Mouse (Mus musculus) left cerebral cortex, adult 18-20 months (tissue): ENCODE data around the gene Lcn6. TPM values are rescaled to one million over a fixed set of nuclear protein-coding genes. Genes with fewer than 3 reads are reported as not detected.
A peak's percentile ranks its signal among the peaks of the same experiment; 100 is the strongest.
"Not testable (repeated sequence)": the region's sequence is repeated elsewhere in the genome, so short reads cannot be mapped to it uniquely, and the experiment has no call there.

ENCODE experiments used
- DNase-seq, 2 experiments: peaks; one replicate each; pipeline ENCODE4 v3.0.0; 2021 to 2022; ENCODE audit warnings: low spot score in 2 of 2, mixed read lengths in 1 of 2
- long read RNA-seq, 2 experiments: library from polyadenylated mRNA; stranded (forward); transcript quantifications; one replicate each; pipeline ENCODE4 v2.0.0; 2021
- total RNA-seq, 2 experiments: library from RNA; stranded (reverse); gene quantifications; 2 replicates each; pipeline ENCODE4 v1.2.3; 2021

The Lcn6 gene
- total RNA-seq, result not detected
- long read RNA-seq, experiment 1, result 0 reads
- long read RNA-seq, experiment 2, result 0 reads

- no peak for DNase-seq
Observed at GRCm38 (mm10) chr2:25676486-25676885, at the start of gene Lcn6. Lcn6 (plus strand) TSS chr2:25676786.

- DNase-seq, result no peak
Observed at GRCm38 (mm10) chr2:25627811-25628210, 48.8 kb upstream of the Lcn6 start, which contains the start of gene Fcna. Fcna (minus strand) TSS chr2:25628030.

- DNase-seq, result no peak
Observed at GRCm38 (mm10) chr2:25628738-25629137, 47.8 kb upstream of the Lcn6 start.

- no peak for DNase-seq
Observed at GRCm38 (mm10) chr2:25633616-25634015, 43.0 kb upstream of the Lcn6 start.

GRCm38 (mm10) chr2:25634046-25634445 is 42.5 kb upstream of the Lcn6 start:
- no peak for DNase-seq

- peak in 1 of 2 experiments; percentile 33 for DNase-seq
Observed at GRCm38 (mm10) chr2:25639890-25640289, 36.7 kb upstream of the Lcn6 start.

- no peak for DNase-seq
Observed at GRCm38 (mm10) chr2:25652902-25653301, 23.7 kb upstream of the Lcn6 start, which contains the start of gene Lcn8. Lcn8 (plus strand) TSS chr2:25653120.

GRCm38 (mm10) chr2:25654502-25654901 is 22.1 kb upstream of the Lcn6 start:
- DNase-seq, result no peak

GRCm38 (mm10) chr2:25656691-25657090 is 19.9 kb upstream of the Lcn6 start:
- peak in 1 of 2 experiments; percentile 17 for DNase-seq

GRCm38 (mm10) chr2:25657246-25657645 is 19.3 kb upstream of the Lcn6 start:
- no peak for DNase-seq

- no peak for DNase-seq
Observed at GRCm38 (mm10) chr2:25657652-25658051, 18.9 kb upstream of the Lcn6 start, which contains the start of gene Lcn5. Lcn5 (plus strand) TSS chr2:25657952.

GRCm38 (mm10) chr2:25660279-25660678 is 16.3 kb upstream of the Lcn6 start:
- DNase-seq, result no peak

GRCm38 (mm10) chr2:25661245-25661970 is 15.2 kb upstream of the Lcn6 start:
- DNase-seq, result no peak

GRCm38 (mm10) chr2:25663511-25663910 is 13.1 kb upstream of the Lcn6 start:
- peak; percentile 12 to 59 for DNase-seq

GRCm38 (mm10) chr2:25664125-25664524 is 12.5 kb upstream of the Lcn6 start:
- DNase-seq, result no peak

- no peak for DNase-seq
Observed at GRCm38 (mm10) chr2:25666516-25666915, 10.1 kb upstream of the Lcn6 start.

GRCm38 (mm10) chr2:25679559-25679958 is 3.0 kb downstream of the Lcn6 start:
- no peak for DNase-seq

GRCm38 (mm10) chr2:25682426-25682825 is 5.8 kb downstream of the Lcn6 start, which contains the start of gene Lcn10:
Lcn10 (plus strand) TSS chr2:25682726.
- no peak for DNase-seq

- DNase-seq, result no peak
Observed at GRCm38 (mm10) chr2:25686941-25687340, 10.4 kb downstream of the Lcn6 start.

- DNase-seq, result peak; percentile 45 to 79
Observed at GRCm38 (mm10) chr2:25694605-25695004, 18.0 kb downstream of the Lcn6 start.

- DNase-seq, result no peak
Observed at GRCm38 (mm10) chr2:25696951-25697350, 20.4 kb downstream of the Lcn6 start.

GRCm38 (mm10) chr2:25698696-25699095 is 22.1 kb downstream of the Lcn6 start:
- no peak for DNase-seq

GRCm38 (mm10) chr2:25699743-25700142 is 23.2 kb downstream of the Lcn6 start, which contains the start of gene Obp2a:
Obp2a (plus strand) TSS chr2:25700043.
- DNase-seq, result not testable (repeated sequence)
